Mouse (Mus musculus) intestine, postnatal 0 days (tissue): ENCODE results near the gene Gm49601. TPM values are rescaled to one million over a fixed set of nuclear protein-coding genes. Genes with fewer than 3 reads are reported as not detected.

Source experiments
- ATAC-seq: fragments of 200-750 bp; cut with Nextera tagmentation; 2 replicates; pipeline ENCODE4 v1.8.0; 2017; ENCODE audit warnings: mild to moderate bottlenecking, moderate TSS enrichment, moderate library complexity
- H3K27ac ChIP-seq: fragments of 300-500 bp; sonication (generic); 2 replicates; pipeline ENCODE4 v1.5.1; 2014; ENCODE audit warnings: mild to moderate bottlenecking, low read depth, low read length, moderate library complexity
- H3K27me3 ChIP-seq: fragments of 300-500 bp; sonication (generic); replicated peaks from 2 replicates; pipeline ENCODE4 v1.6.1; 2014; ENCODE audit warnings: low read length, mixed read lengths; ENCODE audit not compliant: control insufficient read depth, insufficient read depth
- H3K36me3 ChIP-seq: fragments of 300-500 bp; sonication (generic); 2 replicates; pipeline ENCODE4 v1.6.1; 2014; ENCODE audit warnings: mild to moderate bottlenecking, moderate library complexity; ENCODE audit not compliant: control insufficient read depth, insufficient read depth
- H3K4me1 ChIP-seq: fragments of 300-500 bp; sonication (generic); replicated peaks from 2 replicates; pipeline ENCODE4 v1.6.1; 2014; ENCODE audit warnings: antibody characterized with exemption, low read length, mixed read lengths; ENCODE audit not compliant: control insufficient read depth, insufficient read depth
- H3K4me2 ChIP-seq: fragments of 300-500 bp; sonication (generic); replicated peaks from 2 replicates; pipeline ENCODE4 v1.6.1; 2014; ENCODE audit warnings: low read depth, mild to moderate bottlenecking, moderate library complexity
- H3K4me3 ChIP-seq: fragments of 300-500 bp; sonication (generic); 2 replicates; pipeline ENCODE4 v1.5.1; 2014; ENCODE audit warnings: low read depth, low read length
- H3K9ac ChIP-seq: fragments of 300-500 bp; sonication (generic); 2 replicates; pipeline ENCODE4 v1.6.1; 2014; ENCODE audit warnings: mild to moderate bottlenecking, low read depth, low read length
- H3K9me3 ChIP-seq: fragments of 300-500 bp; sonication (generic); 2 replicates; pipeline ENCODE4 v1.6.1; 2016; ENCODE audit warnings: mixed run types; ENCODE audit not compliant: control insufficient read depth
- CTCF ChIP-seq: sonication (generic); IDR thresholded peaks from 2 replicates; pipeline ENCODE4 v1.5.1; 2016; ENCODE audit warnings: low read depth, mild to moderate bottlenecking, control low read depth, antibody characterized with exemption, moderate library complexity
- WGBS: fragments of 180-500 bp; shearing (Covaris S2); extraction: QIAGEN DNeasy Blood & Tissue Kit; methylation state at CpG from one replicate; pipeline ENCODE4 v1.1.7; 2014; 5-methylcytosine and 5-hydroxymethylcytosine counted together
- polyA plus RNA-seq: library from polyadenylated mRNA; unstranded; fragments of >200 nt; fragmentation: Nextera tagmentation; extraction: Ambion mirVana; gene quantifications from 2 replicates; pipeline ENCODE4 v1.2.1, GENCODE M21; 2015

Gene Gm49601
- polyA plus RNA-seq, 1 experiment from 2014 or later: 1.4 TPM

DNA sequence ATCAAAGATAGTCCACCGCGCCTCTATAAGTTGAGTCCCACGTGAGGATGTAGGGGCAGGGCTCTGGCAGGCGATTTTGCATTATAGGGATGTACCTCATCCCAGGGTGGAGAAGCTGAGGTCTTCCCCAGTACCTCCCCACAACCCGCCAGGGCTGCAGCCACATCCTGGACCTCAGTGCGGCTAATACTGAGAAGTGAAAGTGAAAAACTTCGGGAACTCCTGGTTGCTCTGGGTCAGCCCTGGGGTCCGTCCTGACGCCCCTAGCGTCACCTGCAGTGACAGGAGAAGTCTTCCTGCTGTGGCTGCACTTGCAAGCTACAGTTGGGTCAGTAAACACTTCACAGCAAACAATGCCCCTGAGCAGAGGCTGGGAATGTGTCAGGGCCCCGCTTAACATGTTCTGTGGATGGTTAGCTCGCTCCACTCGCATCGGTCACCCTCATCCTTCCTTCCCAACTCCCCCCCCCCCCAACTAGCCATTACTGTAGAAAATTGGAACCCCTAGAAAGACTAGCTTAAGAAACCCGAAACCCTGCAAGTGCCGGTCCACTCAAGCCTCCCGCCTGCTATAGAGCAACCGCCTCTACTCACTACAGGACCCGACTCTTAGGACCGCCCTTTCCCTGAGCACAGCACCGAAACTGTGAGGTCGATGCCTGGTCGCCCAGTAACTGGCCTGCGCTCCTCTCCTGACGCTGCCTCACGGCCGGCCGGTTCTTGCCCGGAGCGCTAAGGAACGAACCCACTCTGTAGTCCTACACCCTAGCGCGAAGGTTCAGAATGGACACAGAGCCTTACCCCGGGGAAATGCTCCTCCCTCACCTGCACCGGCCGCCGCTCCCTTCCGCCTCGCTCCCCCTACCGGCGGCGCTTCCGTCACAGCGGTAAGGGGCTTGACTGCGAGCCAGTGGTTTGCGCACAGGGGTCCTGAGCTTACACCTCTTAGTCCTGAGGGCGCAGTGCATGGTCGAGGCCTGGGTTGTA lies 36.1 kb downstream of the Gm49601 start, which contains the start of gene Tbx1:
Tbx1 (minus strand) TSS at position 868 of the 987 bp plus-strand sequence.
- peaks cover 70% of the 10 kb centered on the region for H3K27me3 ChIP-seq
- no peaks in the 10 kb centered on the region for H3K9me3 ChIP-seq
- peak; percentile 75 for TF ChIP-seq CTCF
- peak within 1 kb of the TSS; percentile 74 for H3K4me2 ChIP-seq
- no peak; the same call in 1 of the 2 replicates for ATAC-seq
- H3K36me3 ChIP-seq: no peaks in the 10 kb centered on the region
- no peak within 1 kb of the TSS for H3K9ac ChIP-seq
- no peak within 1 kb of the TSS for H3K27ac ChIP-seq
- WGBS: 5% methylated on average over 48 of the region's 48 CpGs
- H3K4me3 ChIP-seq: peak within 1 kb of the TSS; percentile 46
- H3K4me1 ChIP-seq: peaks cover 4% of the 10 kb centered on the region

DNA sequence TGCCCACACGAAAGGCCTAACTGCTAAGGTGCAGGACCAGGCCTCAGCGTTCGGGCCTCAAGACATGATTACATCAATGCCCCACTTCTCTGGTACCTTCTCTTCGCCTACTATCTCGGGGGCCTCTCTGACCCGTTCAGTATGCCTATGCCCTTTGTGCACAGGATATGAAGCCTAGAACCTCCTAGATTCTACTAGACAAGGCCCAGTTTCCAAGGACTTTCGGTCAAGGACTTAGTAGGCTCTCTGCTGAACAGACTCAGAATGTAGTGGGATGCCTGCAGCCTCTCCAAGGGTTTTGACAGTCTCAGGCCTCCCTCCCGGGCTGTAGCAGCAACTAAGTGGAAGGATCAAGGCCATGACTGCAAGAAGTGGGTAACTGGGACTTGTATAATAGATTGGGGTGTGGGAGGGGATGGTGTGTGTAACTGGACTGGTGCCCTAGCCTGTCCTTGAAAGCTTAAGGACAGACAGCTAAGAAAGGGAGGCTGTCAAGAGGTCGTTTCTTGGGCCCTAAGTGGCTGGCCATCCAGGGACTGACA lies 37.1 kb downstream of the Gm49601 start:
- no peak overlapping the region for H3K4me2 ChIP-seq
- ATAC-seq: no peak
- peaks cover 79% of the 10 kb centered on the region for H3K27me3 ChIP-seq
- H3K9me3 ChIP-seq: no peaks in the 10 kb centered on the region
- WGBS: 46% methylated on average over 9 of the region's 9 CpGs
- no peak overlapping the region for H3K9ac ChIP-seq
- H3K27ac ChIP-seq: no peak overlapping the region
- H3K4me1 ChIP-seq: peaks cover 4% of the 10 kb centered on the region
- no peak for TF ChIP-seq CTCF
- H3K36me3 ChIP-seq: no peaks in the 10 kb centered on the region
- H3K4me3 ChIP-seq: no peak overlapping the region; the same call in 1 of the 2 replicates

DNA sequence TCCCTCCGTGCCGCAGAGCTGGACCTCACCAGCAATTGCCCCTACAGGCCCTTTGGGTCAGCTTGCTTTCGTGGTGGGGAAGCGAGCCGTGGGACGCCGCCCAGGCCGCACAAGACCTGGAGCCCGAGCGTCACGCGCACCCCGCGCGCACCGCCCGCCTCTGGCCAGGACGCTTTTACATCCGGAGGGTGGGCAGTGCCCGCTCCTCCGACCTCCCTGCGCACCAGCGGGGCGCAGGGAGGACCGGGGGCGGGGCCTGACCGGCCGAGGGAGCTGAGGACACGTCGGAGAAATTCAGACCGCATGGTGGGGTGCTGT lies 37.5 kb downstream of the Gm49601 start:
- TF ChIP-seq CTCF: no peak
- peaks cover 84% of the 10 kb centered on the region for H3K27me3 ChIP-seq
- no peaks in the 10 kb centered on the region for H3K9me3 ChIP-seq
- H3K4me3 ChIP-seq: peak overlapping the region; percentile 46
- peaks cover 4% of the 10 kb centered on the region for H3K4me1 ChIP-seq
- no peak overlapping the region for H3K9ac ChIP-seq
- WGBS: 11% methylated on average over 31 of the region's 31 CpGs
- no peak for ATAC-seq
- H3K27ac ChIP-seq: no peak overlapping the region
- H3K4me2 ChIP-seq: peak overlapping the region; percentile 44; the same call in 1 of the 2 replicates
- no peaks in the 10 kb centered on the region for H3K36me3 ChIP-seq

DNA sequence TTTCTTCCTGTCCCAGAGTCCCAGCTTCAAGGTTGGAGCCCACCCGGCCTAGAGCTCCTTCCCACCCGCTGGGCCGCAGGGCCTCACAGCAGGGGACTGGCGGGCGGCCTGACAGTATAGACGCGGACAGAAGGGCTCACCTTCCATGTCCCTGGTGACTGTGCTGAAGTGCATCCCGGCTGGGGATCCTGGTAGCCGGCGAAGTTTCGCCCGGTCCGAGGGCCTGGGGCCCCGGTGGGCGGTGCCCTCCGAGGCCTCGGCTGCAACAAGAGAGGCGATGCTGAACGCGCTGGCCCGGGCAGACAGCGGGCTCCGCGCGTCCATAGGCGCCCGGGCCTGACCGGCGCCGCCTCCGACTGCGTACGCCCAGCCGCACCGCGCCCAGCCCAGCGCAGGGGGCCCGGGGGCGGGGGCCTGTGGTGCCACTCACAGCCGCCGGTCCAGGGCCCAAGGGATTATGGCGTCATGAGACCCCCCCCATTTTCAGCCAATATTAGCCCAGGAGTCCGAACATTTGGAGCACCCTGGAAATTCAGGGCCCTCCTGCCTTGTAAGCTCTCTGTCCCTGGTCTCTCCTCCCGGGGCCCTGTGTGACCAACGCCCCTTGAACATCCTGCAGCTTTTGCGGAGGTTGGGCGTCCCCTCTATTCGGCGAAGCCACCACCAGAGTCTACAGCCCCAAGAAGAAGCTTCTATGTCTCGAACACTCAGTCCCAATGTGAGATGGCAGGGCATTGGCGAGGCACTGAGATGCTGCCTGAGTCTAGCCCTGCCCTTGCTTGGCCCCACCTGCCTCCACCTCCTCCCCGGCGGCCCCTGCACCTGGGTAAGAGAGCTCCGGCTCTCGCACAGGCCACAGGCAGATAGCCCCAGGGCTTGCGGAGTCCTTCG lies 38.1 kb downstream of the Gm49601 start:
- no peaks in the 10 kb centered on the region for H3K36me3 ChIP-seq
- peaks cover 4% of the 10 kb centered on the region for H3K4me1 ChIP-seq
- H3K9ac ChIP-seq: no peak overlapping the region
- H3K9me3 ChIP-seq: no peaks in the 10 kb centered on the region
- no peak for TF ChIP-seq CTCF
- peak overlapping the region; percentile 44 for H3K4me2 ChIP-seq
- no peak overlapping the region for H3K27ac ChIP-seq
- peak overlapping the region; percentile 46 for H3K4me3 ChIP-seq
- WGBS: 2% methylated on average over 50 of the region's 57 CpGs
- ATAC-seq: no peak
- peaks cover 90% of the 10 kb centered on the region for H3K27me3 ChIP-seq

DNA sequence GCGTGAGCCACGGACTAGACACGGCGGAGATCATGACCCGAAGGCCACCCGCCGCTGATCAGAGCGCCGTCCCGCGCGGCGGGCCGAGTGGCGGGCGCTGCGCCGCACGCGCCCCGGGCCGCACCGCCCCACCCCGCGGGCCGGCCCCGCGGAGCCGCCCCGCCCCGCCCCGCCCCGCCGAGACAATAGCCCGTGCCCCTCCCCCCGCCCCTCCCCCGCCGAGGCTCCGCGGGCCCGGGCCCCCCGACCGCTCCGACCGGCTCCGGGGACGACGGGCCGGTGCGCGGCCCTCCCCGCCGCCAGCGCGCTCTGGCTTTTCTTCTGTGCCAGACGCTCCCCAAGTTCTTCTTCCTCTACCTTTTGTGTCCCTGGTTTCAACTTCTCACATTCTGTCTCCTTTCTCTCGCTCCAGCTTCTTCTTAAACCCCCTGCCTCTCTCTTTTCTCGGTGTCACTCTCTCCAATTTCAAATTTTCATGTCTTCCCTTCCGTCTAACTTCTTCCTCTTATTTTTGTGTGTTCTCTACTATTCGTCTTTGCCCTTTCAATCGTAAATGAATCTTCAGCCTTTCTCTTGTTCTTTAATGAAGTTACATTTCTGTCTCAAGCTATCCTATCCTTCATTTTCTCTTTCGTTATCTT lies 39.2 kb downstream of the Gm49601 start:
- WGBS: 6% methylated on average over 17 of the region's 62 CpGs
- H3K4me2 ChIP-seq: peak overlapping the region; percentile 77
- peaks cover 4% of the 10 kb centered on the region for H3K4me1 ChIP-seq
- H3K9ac ChIP-seq: peak overlapping the region; percentile 26; the same call in 1 of the 2 replicates
- no peaks in the 10 kb centered on the region for H3K9me3 ChIP-seq
- H3K36me3 ChIP-seq: no peaks in the 10 kb centered on the region
- H3K4me3 ChIP-seq: peak overlapping the region; percentile 46
- no peak overlapping the region for H3K27ac ChIP-seq
- peaks cover 100% of the 10 kb centered on the region for H3K27me3 ChIP-seq
- TF ChIP-seq CTCF: no peak
- no peak for ATAC-seq
